Mouse (Mus musculus): Measurements from ENCODE around the gene Hmgcr.
"Not testable (repeated sequence)": the region's sequence is repeated elsewhere in the genome, so short reads cannot be mapped to it uniquely, and the experiment has no call there.

The Hmgcr gene

GRCm38 (mm10) chr13:96671078-96671905 lies 556 bp upstream of the Hmgcr start:
- DNase-seq (ENCODE audit: extremely low spot score, low read depth, low spot score): no peak

- no peak for DNase-seq (ENCODE audit: extremely low spot score, low read depth, low spot score)
These were observed 724 bp downstream of the Hmgcr start for GRCm38 (mm10) chr13:96670019-96670405.

GRCm38 (mm10) chr13:96664419-96664974 lies 6.2 kb downstream of the Hmgcr start:
- no peak for DNase-seq (ENCODE audit: extremely low spot score, low read depth, low spot score)

GRCm38 (mm10) chr13:96663120-96663519 lies 7.6 kb downstream of the Hmgcr start:
- not testable (repeated sequence) for DNase-seq (ENCODE audit: extremely low spot score, low read depth, low spot score)

GRCm38 (mm10) chr13:96660095-96660860 lies 10.5 kb downstream of the Hmgcr start:
- DNase-seq (ENCODE audit: extremely low spot score, low read depth, low spot score): no peak

GRCm38 (mm10) chr13:96658936-96659335 lies 11.8 kb downstream of the Hmgcr start:
- no peak for DNase-seq (ENCODE audit: extremely low spot score, low read depth, low spot score)

- no peak for DNase-seq (ENCODE audit: extremely low spot score, low read depth, low spot score)
These were observed 14.1 kb downstream of the Hmgcr start for GRCm38 (mm10) chr13:96656673-96657072.

- no peak for DNase-seq (ENCODE audit: extremely low spot score, low read depth, low spot score)
These were observed 17.7 kb downstream of the Hmgcr start for GRCm38 (mm10) chr13:96653041-96653440.

GRCm38 (mm10) chr13:96645822-96646221 lies 24.9 kb downstream of the Hmgcr start:
- no peak for DNase-seq (ENCODE audit: extremely low spot score, low read depth, low spot score)

GRCm38 (mm10) chr13:96644168-96644567 lies 26.6 kb downstream of the Hmgcr start:
- DNase-seq (ENCODE audit: extremely low spot score, low read depth, low spot score): no peak

- no peak for DNase-seq (ENCODE audit: extremely low spot score, low read depth, low spot score)
These were observed 40.3 kb downstream of the Hmgcr start for GRCm38 (mm10) chr13:96630396-96630795.

- no peak for DNase-seq (ENCODE audit: extremely low spot score, low read depth, low spot score)
These were observed 49.8 kb downstream of the Hmgcr start for GRCm38 (mm10) chr13:96620891-96621290.

- DNase-seq (ENCODE audit: extremely low spot score, low read depth, low spot score): no peak
These were observed 56.1 kb downstream of the Hmgcr start for GRCm38 (mm10) chr13:96614615-96615014.

- DNase-seq (ENCODE audit: extremely low spot score, low read depth, low spot score): no peak
These were observed 66.5 kb downstream of the Hmgcr start for GRCm38 (mm10) chr13:96604242-96604641.

GRCm38 (mm10) chr13:96599182-96599581 lies 71.6 kb downstream of the Hmgcr start:
- no peak for DNase-seq (ENCODE audit: extremely low spot score, low read depth, low spot score)
